Mouse (Mus musculus) spleen, embryonic (tissue): ENCODE measurements around the gene Slc29a1.

Experiments
- CTCF ChIA-PET: fragments of 350-600 bp; sonication (Branson Sonifier 250); formaldehyde crosslinking; loops from one replicate; lab custom pipeline; 2022; lab: Charles Lee

Slc29a1 gene

GRCm38 (mm10) chr17:45573780-45574123, 25.7 kb downstream of the Slc29a1 start:
- CTCF ChIA-PET, result interaction anchor here (0.6 to 2.5 kb wide), 3 partner anchors 9 to 19 kb away, joined by 3 to 8 read pairs (median 5); no protein-coding TSS in a partner anchor

GRCm38 (mm10) chr17:45573087-45573779, 26.2 kb downstream of the Slc29a1 start, which contains the start of gene Hsp90ab1:
Hsp90ab1 (minus strand) TSS chr17:45573271.
- CTCF ChIA-PET, result interaction anchor here (1.0 to 2.5 kb wide), 4 partner anchors 9 to 15 kb away, joined by 3 to 8 read pairs (median 4); partner anchors contain the start of gene Slc35b2

GRCm38 (mm10) chr17:45572103-45573086, 27.0 kb downstream of the Slc29a1 start:
- CTCF ChIA-PET, result interaction anchor here (0.5 to 2.5 kb wide), 7 partner anchors 8 to 70 kb away, joined by 3 to 8 read pairs (median 4); partner anchors contain the start of gene Slc35b2

GRCm38 (mm10) chr17:45569999-45570398, 29.4 kb downstream of the Slc29a1 start:
- CTCF ChIA-PET, result interaction anchor here (1.0 kb wide), 1 partner anchor 52 kb away, joined by 3 read pairs; no protein-coding TSS in a partner anchor

GRCm38 (mm10) chr17:45568990-45569389, 30.4 kb downstream of the Slc29a1 start:
- CTCF ChIA-PET, result no interaction called here

GRCm38 (mm10) chr17:45567162-45567601, 32.2 kb downstream of the Slc29a1 start:
- CTCF ChIA-PET, result no interaction called here

GRCm38 (mm10) chr17:45566360-45567161, 32.8 kb downstream of the Slc29a1 start:
- CTCF ChIA-PET, result interaction anchor here (0.6 to 1.7 kb wide), 3 partner anchors 9 to 89 kb away, joined by 3 to 6 read pairs (median 4); partner anchors contain the start of gene Nfkbie

- CTCF ChIA-PET, result interaction anchor here (0.6 to 1.7 kb wide), 3 partner anchors 8 to 88 kb away, joined by 3 to 6 read pairs (median 4); partner anchors contain the start of gene Nfkbie
Observed at GRCm38 (mm10) chr17:45566031-45566359, 33.4 kb downstream of the Slc29a1 start.

GRCm38 (mm10) chr17:45565103-45565502, 34.3 kb downstream of the Slc29a1 start:
- CTCF ChIA-PET, result interaction anchor here (1.7 kb wide), 1 partner anchor 9 kb away, joined by 4 read pairs; the partner anchor contains the start of gene Nfkbie

- CTCF ChIA-PET, result interaction anchor here (1.1 to 1.7 kb wide), 2 partner anchors 8 to 9 kb away, joined by 4 read pairs; partner anchors contain the start of genes Hsp90ab1 and Nfkbie
Observed at GRCm38 (mm10) chr17:45564531-45565084, 34.8 kb downstream of the Slc29a1 start.

- CTCF ChIA-PET, result interaction anchor here (0.7 to 1.1 kb wide), 2 partner anchors 9 to 784 kb away, joined by 4 read pairs; partner anchors contain the start of gene Hsp90ab1
Observed at GRCm38 (mm10) chr17:45563655-45564530, 35.5 kb downstream of the Slc29a1 start, which contains the start of gene Slc35b2. Slc35b2 (plus strand) TSS chr17:45563874.

- CTCF ChIA-PET, result interaction anchor here (0.7 kb wide), 1 partner anchor 783 kb away, joined by 4 read pairs; no protein-coding TSS in a partner anchor
Observed at GRCm38 (mm10) chr17:45563216-45563615, 36.2 kb downstream of the Slc29a1 start.

GRCm38 (mm10) chr17:45559732-45560525, 39.5 kb downstream of the Slc29a1 start:
- CTCF ChIA-PET, result interaction anchor here (0.6 kb wide), 1 partner anchor 869 kb away, joined by 3 read pairs; the partner anchor contains the start of gene Crip3

- CTCF ChIA-PET, result interaction anchor here (0.6 to 1.5 kb wide), 5 partner anchors 8 to 1234 kb away, joined by 3 to 8 read pairs (median 6); partner anchors contain the start of gene Hsp90ab1
Observed at GRCm38 (mm10) chr17:45557998-45558862, 41.2 kb downstream of the Slc29a1 start.

GRCm38 (mm10) chr17:45557246-45557824, 42.1 kb downstream of the Slc29a1 start:
- CTCF ChIA-PET, result interaction anchor here (0.6 to 1.5 kb wide), 5 partner anchors 9 to 1234 kb away, joined by 3 to 6 read pairs (median 4); no protein-coding TSS in a partner anchor

- CTCF ChIA-PET, result interaction anchor here (0.5 to 1.5 kb wide), 3 partner anchors 9 to 1296 kb away, joined by 3 to 4 read pairs (median 4); no protein-coding TSS in a partner anchor
Observed at GRCm38 (mm10) chr17:45556514-45557245, 42.7 kb downstream of the Slc29a1 start.
